Mouse (Mus musculus) thymus, postnatal 10 days (tissue): ENCODE measurements around the gene Cckbr.
"Not testable (repeated sequence)": the region's sequence is repeated elsewhere in the genome, so short reads cannot be mapped to it uniquely, and the experiment has no call there.

Experiments used
- DNase-seq, 2 experiments: peaks; one replicate each; pipeline ENCODE4 v3.0.0; 2021; ENCODE audit warnings: low spot score in 2 of 2

Cckbr gene

DNA sequence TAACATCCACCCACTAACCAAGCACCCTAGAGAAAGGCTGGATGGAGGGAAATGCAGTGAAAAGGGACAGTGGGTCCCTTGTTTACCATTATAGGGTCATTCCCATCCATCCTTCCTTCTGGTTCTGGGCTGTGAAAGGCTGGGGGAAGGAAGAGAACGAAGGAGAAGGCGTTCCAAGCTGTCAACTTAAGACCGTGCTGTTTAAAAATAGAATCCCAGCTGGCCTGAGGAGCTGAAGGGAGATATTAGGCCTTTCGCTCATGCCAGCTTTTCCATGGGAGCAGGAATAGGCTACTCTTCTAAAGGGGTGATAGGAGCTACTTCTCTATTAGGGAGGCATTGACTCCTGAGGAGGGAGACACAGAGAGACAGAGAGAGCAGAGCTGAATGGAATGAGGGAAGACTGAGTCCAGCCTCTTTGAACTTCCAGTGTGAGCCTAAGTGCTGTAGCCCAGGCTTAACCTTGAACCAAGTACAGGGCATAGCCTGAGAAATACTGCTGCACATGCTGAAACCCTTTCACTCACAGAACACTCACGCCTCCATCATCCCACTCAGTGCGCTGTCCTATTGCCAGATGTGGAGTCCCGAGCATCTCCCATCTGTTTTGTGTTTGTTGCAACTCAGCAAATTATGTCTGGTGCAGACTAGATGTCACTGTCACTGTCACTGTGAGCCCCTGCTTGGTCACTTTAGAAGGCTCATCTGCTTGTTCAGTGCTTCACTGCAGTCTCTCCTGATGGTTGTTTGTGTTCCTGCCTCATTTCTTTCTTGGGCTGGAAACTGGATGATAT, 12.6 kb downstream of the Cckbr start:
- DNase-seq, result no peak

DNA sequence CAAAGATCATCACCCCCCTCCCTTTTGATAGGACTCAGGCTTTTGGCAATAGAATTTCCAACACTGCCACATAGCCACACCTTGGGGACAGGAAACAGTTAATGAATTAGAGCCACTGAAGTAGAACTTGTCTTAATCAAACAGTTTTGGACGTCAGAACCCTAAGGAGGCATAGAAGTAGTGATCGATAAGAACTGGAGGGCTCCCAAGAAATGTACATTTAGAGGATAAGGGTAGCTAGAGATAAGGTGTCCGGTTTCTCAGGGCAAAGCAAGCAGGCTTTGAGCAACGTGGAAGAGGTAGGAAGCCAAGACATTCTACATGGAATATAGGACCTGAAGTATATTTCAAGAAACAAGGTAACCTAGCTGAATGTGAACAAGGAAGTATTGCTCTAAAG, 15.9 kb downstream of the Cckbr start:
- no peak for DNase-seq

DNA sequence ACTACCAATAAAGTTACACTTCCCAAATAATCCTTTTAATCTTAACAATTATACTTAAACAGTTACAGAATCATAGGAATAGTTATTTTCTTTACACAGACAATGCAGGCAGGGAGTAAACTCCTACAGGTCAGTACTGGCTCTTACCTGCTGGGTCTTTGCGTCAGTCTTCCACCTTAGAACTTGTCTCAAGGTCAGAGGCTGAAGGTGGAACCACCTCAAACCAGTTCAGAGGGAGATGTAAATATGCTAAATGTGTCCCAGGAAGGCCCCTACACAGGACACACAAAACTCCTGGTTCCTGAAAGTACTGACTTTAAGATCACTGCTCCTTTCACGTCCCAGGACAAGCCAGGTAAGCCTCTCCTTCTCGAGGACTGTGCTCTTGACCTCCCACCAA, 19.5 kb downstream of the Cckbr start:
- DNase-seq, result no peak

DNA sequence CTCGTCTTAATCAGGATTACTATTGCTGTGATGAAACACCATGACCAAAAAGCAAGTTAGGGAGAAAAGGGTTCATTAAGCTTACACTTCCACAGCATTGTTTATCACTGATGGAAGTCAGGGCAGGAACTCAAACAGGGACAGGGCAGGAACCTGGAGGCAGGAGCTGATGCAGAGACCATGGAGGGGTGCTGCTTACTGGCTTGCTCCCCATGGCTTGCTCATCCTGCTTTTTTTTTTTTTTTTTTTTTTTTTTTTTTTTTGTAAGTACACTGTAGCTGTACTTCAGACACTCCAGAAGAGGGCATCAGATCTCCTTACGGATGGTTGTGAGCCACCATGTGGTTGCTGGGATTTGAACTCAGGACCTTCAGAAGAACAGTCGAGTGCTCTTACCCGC, 27.8 kb downstream of the Cckbr start:
- not testable (repeated sequence) for DNase-seq

DNA sequence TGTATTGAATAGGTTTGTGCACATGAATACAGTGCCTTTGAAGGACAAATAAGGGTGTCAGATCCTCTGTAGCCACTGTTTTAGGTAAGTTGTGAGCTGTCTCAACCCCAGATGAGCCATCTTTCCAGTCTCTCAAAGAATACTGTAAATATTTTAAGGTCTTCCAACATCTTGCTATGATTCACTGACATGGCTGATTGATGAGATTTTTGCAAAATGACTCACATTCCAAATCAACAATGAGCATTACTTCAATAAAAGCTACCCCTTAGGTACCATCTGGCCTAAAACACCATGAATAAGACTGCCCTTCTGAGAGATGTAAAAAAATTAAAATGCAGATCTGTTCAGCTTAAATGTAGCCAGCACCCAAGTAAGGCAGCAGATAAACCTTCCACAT, 33.0 kb downstream of the Cckbr start:
- no peak for DNase-seq

DNA sequence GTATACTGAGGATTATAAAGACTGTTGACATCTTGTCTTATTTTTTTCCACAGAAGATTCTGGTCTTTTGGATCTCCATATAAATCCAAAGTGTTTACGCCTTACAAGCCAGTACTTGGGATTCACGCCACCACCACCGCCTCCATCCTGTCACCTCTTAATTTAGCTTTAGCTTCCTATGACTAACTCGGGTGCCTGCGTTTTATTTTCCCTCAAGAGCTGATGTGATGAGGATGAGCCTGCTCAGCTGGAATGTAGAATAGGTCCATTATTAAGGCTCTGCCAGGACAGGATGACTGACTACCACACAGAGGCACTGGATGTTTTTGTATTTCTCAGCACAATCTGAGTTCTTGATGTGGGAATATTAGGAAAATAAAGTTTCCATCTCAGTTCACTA, 40.0 kb downstream of the Cckbr start:
- DNase-seq, result not testable (repeated sequence)

DNA sequence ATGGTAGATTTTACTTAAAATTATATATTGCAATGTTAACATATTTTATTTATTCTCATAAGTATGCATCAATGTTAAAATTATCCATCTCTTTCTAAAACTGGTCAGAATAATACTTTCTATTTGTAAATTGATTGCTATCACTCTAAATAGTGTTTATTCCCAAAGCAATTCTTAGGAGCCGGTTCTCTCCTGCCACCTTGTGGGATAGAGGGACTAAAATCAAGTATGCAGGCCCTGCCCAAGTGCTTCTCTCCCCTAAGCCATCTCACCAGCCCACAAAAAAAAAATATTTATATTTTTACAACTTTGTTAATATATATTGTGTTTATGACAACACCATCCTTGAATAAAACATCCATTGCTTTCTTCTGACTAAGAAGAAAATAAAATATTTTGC, 47.1 kb downstream of the Cckbr start:
- DNase-seq, result no peak

DNA sequence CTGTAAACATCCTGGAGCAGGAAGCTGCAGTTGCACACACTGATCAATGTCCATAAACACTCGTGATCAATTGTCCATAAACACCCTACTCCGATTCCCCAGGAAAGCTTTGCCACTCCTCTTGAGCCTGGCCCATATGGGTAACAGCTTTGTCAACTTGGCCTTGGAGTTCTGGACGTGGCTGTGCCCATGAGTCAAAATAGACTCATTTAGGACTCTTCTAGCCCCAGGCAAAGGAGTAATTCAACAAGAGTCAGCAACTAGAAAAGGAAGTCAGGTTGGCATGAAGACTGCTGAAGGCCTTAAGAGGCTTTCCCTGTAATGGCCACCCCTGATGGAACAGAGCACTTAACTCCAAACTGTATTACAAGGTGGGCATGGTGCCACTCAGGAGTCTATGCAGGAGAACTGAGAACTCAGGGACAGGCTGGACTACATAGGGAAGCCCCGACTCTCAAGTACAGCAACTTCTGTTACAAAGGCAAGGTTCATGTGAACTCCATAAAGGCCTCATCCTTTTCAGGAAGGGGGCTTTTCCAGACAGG, 49.3 kb downstream of the Cckbr start:
- DNase-seq, result no peak

DNA sequence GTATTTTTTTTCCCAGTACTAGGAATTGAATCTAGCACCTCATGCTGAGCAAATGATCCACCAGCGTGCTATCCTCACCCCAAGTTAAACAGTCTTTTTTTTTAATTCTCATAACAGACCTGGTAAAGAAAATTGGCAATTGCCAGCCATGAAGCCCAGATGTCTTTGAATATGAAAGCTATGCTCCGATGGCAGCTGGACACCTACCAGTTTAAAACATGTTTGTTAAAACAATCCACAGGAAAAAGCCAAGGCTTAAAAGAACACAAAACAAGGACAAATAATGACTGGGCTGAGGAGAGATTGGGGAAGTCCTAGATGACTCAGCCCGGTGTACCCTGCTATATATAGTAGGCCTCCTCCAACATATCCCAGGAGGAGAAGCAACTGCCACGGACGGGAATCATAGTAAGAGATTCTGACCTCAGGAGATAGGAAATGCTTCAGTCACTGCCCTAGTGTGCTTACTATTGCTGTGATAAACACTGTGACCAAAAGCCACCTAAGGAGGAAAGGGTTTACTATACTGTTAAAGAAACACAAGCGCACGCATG, 49.9 kb downstream of the Cckbr start:
- no peak for DNase-seq

DNA sequence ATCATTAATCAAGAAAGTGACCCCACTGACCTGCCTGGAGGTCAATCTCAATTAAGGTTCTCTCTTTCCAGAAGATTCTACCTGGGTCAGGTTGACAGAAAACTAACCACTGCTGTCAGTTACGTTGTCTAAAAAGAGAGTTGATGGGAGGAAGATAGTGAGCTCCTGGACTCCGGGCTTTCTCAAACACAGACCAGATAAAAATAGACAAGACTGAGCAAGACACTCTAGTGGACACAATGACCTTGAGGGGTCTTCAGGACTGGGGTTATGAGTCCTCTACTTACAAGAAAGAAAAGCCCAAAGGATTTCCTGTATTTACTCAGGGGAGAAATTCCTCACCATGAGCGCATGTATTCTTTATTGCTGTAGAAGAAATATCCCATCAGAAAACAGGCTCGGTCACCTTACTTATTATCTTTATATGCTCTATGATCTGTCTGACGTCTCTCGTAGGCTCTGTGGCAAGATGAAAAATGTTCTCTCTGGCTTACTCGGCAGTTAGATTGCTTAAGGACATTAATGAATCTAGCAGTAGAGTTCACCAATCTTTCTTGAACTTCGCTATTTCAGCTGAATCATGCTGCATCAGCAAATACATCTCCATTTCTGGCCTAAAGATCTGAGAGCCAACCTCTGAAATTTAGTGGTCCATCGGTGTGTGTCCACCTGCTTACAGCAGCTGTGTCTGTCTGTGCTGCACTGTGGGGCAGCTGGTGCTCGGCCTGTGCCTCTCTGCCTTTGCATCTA, 51.3 kb downstream of the Cckbr start:
- no peak for DNase-seq

DNA sequence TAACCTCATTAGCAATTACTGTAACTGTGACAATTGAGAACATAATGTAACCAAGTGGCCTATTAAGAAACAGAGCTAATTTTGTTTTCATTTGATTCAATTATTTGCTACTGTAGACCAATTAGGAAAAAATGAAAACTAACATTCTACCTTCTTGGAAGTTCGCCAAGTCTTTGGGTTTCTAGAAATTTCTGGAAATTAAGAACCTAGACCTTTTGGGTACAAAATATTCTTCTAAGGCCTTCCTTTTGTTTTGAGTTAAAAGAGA, 51.8 kb downstream of the Cckbr start:
- no peak for DNase-seq

DNA sequence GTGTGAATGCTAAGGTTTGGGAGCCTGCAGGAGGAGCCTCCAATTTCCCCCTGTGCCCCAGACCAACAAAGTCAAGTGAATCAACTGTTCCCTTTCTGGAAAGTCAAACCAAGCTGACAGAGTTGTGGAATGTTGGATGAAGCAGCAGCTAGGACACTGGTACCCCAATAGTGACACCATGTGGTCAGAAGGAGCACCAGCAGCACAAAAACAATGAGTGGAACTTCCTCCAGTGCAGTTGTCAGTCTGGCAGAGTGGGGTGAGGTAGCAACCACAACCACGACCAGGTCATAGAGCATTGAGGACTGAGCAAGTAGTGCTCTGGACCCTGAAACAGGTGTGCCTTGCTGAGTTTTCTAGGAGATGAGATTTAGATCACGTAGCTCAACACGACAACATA, 52.3 kb downstream of the Cckbr start:
- no peak for DNase-seq

DNA sequence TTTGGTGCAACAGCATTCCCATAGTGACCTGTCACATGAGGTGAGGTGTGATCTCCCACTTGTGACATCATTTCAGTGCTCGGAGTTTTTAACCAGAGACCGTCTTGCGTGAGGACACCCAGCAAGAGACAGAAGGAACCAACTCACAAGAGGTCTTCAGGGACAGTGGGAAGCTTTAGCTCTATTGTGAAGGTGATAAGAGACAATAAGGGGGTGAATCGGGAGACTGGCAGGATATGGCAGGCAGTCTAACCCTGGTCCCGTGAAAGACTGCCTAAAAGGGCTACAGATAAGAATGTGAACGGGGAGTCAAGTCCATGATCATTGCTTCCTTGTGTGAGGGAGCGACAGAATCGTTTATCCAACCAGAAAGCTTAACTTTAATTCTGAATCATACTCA, 52.8 kb downstream of the Cckbr start:
- DNase-seq, result no peak

DNA sequence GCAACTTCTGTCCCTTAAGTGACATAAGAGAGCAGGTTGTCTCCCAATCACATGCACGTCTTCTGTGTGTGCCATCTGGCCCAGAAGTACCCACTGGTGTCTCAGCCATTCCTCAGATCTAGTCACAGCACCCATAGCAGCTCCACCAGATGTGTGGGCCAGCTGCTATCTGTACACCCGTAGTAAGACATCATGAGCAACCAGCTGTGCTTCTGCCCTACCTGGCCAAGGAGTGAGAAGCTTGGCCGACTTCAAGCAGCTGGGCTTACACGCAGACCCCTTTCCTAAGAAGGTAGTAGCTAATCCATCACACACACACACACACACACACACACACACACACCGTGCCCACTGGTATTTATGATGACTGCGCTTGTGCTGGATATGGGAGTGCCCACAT, 53.7 kb downstream of the Cckbr start:
- DNase-seq, result no peak

DNA sequence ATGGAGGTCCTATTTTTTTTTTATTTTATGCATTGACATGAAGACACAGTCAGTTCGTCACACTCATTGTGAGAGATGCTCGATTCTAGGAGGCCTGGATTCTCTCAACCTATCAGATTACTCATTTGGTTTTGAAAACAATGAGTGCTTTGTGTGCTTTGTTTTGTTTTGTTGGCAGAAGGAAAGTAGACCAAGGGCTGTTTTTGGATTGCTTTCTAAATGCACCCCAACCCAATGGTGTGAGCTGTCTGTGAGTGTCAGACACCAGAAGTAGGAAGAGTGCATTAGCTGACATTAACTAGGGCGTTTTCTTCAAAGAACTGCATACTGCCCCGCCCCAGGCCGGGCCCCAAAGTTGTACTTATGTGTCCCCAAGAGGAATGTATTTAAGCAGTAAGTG, 54.5 kb downstream of the Cckbr start:
- no peak for DNase-seq

DNA sequence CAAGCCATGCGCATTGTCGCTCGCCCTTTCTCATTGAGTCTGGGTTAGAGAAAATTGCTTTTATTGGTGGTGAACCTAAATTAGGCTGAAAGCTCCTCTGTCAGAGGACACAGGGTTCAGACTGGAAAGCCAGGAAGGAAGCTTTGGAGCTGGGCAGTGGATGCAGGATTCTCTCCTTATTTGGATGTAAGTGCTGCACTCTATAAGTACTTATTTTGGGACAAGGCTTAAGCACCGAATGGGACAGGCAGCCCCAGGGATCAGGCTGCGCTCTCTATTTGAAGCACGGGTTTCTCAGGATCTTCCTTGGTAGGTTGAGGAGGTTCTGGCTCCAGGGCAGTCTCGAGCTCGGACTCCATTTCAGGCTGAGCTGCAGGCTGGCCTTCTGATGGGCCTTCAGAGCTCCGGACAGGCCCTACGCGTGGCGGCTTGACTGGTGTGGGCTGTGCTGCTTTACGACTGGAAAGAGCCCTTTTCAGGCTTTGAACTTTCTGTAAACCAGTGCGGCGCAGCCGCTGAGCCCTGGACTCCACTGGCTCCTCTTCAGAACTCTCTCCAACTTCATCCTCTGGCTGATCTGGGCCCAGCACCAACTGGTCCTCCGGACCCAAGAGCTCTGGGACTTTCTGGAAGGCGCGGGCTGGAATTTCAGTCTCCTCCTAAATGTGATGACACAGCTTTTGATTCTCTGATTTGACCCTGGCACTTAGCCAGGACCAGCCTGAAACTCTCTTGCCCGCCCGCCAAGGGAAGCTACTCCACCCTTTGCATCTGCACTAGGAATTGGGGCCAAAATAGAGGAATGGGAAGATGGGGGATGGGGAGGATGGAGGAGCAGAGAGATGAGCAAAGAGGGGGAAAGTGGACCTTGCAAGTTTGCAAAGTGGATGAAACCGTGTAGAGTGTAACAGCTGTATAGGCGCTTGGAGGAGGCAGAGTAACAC, 55.3 kb downstream of the Cckbr start:
- no peak for DNase-seq

DNA sequence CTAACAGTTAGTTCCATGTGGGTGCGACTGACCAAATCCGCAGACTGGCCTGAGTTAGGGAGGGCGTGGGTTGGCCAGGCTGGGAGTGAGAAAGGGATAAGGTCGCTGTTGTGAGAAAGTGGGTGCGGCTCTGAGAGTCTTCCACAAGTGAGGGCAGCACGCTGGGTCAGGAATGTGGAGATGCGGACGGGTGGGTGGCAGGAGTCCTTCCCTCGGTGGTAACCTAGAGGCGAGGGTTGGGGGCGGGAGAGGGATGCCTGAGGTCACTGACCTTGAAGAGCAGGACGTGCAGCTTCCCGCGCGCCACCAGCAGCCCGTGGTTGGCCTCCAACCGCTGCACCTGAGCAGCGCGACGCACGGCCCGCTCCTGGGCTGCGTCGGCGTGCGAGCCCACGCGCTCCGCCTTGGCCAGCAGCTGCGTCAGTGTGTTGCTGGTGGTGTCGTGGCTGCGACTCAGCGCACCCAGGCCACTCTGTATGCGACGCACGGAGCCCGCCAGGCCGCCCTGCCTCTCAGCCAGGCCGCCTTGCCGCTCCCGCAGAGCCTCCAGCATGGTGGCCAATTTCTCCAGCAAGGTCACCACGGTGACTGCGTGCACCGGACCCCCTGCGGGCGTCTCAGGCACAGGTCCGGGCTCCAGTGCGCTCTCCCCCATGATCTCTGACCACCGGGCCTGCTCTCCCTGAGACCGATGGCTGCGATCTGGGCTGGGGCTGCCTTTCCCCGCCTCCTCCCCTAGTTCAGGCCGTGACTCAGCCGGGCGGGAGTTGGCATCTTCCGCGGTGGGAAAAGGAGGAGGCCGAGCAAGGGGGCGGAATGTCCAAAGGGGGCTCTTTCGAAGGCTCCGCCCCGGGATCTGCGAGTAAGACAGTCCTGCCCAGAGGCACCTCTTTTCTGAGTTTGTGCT, 56.2 kb downstream of the Cckbr start, which contains the start of gene Cavin3:
Gene Cavin3, minus strand, starts transcription at position 796 of the 907 bp plus-strand sequence.
- no peak for DNase-seq

DNA sequence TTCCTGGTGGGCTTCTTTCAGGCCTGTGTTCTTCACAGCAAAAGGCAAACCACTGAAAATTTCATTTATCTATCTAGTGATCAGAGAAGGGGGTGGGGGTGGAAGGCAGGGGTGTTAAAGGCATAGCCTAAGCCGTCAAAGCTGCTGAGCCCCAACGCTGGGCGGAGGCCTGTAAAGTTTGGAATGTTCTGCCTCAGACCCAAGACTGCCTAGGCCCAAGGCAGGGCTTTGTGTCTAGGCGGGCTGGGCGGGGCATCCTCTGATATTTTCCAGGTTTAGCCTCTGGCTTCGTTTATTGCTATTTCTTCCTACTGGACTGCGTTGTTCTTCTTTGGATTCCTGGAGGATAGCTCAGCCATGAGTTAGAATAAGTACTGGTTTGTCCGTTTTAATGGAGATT, 56.9 kb downstream of the Cckbr start:
- DNase-seq, result no peak

DNA sequence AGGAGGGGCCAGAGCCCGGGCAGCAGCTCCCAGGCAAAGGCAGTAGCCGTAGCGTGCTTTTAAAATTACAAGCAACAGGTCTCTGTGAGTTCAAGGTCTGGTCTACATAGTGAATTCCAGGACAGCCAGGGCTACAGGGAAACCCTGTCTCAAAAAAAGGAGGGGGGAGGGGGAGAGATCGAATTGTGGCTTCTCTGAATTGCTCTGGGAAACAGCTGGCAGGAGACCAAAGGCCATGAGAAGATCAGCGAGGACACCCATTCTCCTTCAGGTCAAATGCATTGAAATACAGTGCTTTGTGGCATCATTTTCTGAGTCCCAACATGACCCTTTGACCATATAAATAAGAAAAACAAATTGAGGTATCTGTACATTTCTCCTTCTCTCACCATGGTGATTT, 59.5 kb downstream of the Cckbr start:
- DNase-seq, result no peak

DNA sequence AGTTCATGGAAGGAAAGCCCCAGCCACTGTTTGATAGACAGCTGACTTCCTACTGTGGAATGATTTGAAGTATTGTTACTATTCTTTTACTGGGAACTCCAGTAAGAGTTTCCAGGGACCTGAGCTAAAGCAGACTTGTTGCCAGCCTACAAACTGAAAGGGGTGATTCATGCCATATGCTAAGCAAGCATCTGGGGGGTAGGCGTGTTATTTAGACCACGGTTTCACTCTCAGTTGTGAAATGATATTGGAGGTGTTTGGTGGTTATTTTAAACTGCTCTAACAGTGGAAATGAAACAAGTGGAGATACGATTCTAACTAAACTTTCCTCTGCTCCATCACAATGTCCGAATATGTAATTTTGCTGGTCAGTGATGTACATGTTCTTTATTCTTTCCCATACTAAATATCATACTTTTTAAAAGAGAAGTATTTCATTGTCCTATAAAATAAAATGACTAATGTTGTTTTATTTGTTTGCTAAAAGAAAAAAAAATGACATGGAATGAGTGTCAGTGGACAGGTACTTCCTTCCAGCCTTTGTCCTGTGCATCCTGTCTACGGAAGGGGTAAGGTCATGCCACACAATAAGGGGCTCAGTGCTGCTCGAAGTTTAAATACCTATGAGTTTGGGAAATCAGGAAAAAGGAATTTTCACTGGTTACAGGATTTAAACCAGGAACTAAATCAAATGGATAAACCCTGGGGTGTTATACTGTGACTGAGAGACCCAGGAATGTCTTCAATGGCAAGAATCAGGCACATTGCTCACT, 61.8 kb downstream of the Cckbr start:
- no peak for DNase-seq
